Mouse (Mus musculus): ENCODE data around the gene Arl3.
A peak's percentile ranks its signal among the peaks of the same experiment; 100 is the strongest.

Arl3 gene

GRCm38 (mm10) chr19:46517529-46518351 is 55.3 kb downstream of the Arl3 start:
- no peak for DNase-seq (ENCODE audit: low spot score in 2 of 2)

GRCm38 (mm10) chr19:46516667-46517528 is 56.1 kb downstream of the Arl3 start:
- no peak for DNase-seq (ENCODE audit: low spot score in 2 of 2)

- no peak for DNase-seq (ENCODE audit: low spot score in 2 of 2)
These were observed 57.6 kb downstream of the Arl3 start for GRCm38 (mm10) chr19:46515287-46515821.

GRCm38 (mm10) chr19:46514387-46514786 is 58.6 kb downstream of the Arl3 start:
- DNase-seq (ENCODE audit: low spot score in 2 of 2) = no peak

GRCm38 (mm10) chr19:46511263-46511662 is 61.7 kb downstream of the Arl3 start:
- DNase-seq (ENCODE audit: low spot score in 2 of 2) = no peak

- no peak for DNase-seq (ENCODE audit: low spot score in 2 of 2)
These were observed 62.2 kb downstream of the Arl3 start for GRCm38 (mm10) chr19:46510824-46511223.

GRCm38 (mm10) chr19:46510401-46510800 is 62.6 kb downstream of the Arl3 start:
- DNase-seq (ENCODE audit: low spot score in 2 of 2) = no peak

GRCm38 (mm10) chr19:46509736-46510135 is 63.3 kb downstream of the Arl3 start:
- DNase-seq (ENCODE audit: low spot score in 2 of 2) = no peak

- no peak for DNase-seq (ENCODE audit: low spot score in 2 of 2)
These were observed 63.8 kb downstream of the Arl3 start for GRCm38 (mm10) chr19:46509202-46509601.

- no peak for DNase-seq (ENCODE audit: low spot score in 2 of 2)
These were observed 64.3 kb downstream of the Arl3 start for GRCm38 (mm10) chr19:46508738-46509137.

- DNase-seq (ENCODE audit: low spot score in 2 of 2) = no peak
These were observed 65.2 kb downstream of the Arl3 start for GRCm38 (mm10) chr19:46507806-46508205.

GRCm38 (mm10) chr19:46507181-46507581 is 65.8 kb downstream of the Arl3 start:
- no peak for DNase-seq (ENCODE audit: low spot score in 2 of 2)

- DNase-seq (ENCODE audit: low spot score in 2 of 2) = no peak
These were observed 66.7 kb downstream of the Arl3 start for GRCm38 (mm10) chr19:46506372-46506717.

GRCm38 (mm10) chr19:46505646-46506371 is 67.2 kb downstream of the Arl3 start:
- no peak for DNase-seq (ENCODE audit: low spot score in 2 of 2)

GRCm38 (mm10) chr19:46504822-46505417 is 68.1 kb downstream of the Arl3 start:
- no peak for DNase-seq (ENCODE audit: low spot score in 2 of 2)

GRCm38 (mm10) chr19:46504085-46504552 is 68.9 kb downstream of the Arl3 start:
- no peak for DNase-seq (ENCODE audit: low spot score in 2 of 2)

GRCm38 (mm10) chr19:46503351-46504084 is 69.5 kb downstream of the Arl3 start:
- no peak for DNase-seq (ENCODE audit: low spot score in 2 of 2)

GRCm38 (mm10) chr19:46502471-46503166 is 70.4 kb downstream of the Arl3 start:
- peak in 1 of 2 experiments; percentile 76 for DNase-seq (ENCODE audit: low spot score in 2 of 2)

GRCm38 (mm10) chr19:46502069-46502455 is 70.9 kb downstream of the Arl3 start:
- peak in 1 of 2 experiments; percentile 65 for DNase-seq (ENCODE audit: low spot score in 2 of 2)
